Mouse (Mus musculus) embryonic fibroblast, embryonic 13.5 days (primary cell): ENCODE data around the gene Ifnar1.

Experiments used
- CTCF ChIP-seq: IDR thresholded peaks from 2 replicates; pipeline ENCODE4 v1.5.1; 2011; ENCODE audit warnings: mild to moderate bottlenecking, control low read depth, low read length, moderate library complexity, borderline replicate concordance; ENCODE audit not compliant: insufficient read depth
- POLR2A ChIP-seq: IDR thresholded peaks from 2 replicates; pipeline ENCODE4 v1.6.1; 2011; ENCODE audit warnings: low read depth, mild to moderate bottlenecking, control low read depth, low read length, moderate library complexity

DNA sequence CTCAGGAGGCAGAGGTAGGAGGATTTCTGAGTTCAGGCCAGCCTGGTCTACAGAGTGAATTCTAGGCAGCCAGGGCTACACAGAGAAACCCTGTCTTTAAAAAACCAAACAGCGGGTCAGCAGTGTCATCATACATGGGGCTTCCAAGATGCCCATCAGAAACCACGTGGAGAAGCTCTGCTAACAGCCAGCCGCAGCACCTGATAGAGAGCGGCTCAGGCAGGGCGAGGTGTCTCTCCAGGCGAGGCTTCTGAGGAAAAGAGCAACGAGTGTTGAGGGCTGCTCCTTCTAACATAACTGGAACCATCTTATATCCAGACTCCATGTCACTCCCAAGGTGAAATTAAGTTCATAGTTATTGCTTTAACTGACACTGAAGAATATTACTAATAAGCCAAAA is 36.1 kb upstream of the Ifnar1 start:
- TF ChIP-seq POLR2A: no peak
- TF ChIP-seq CTCF: no peak
